Mouse (Mus musculus) hindbrain, embryonic 16.5 days (tissue): ENCODE data around the gene Fam213a. TPM values are rescaled to one million over a fixed set of nuclear protein-coding genes. Genes with fewer than 3 reads are reported as not detected.

Experiments
- polyA plus RNA-seq: library from polyadenylated mRNA; unstranded; fragments of >200 nt; fragmentation: Nextera tagmentation; extraction: Ambion mirVana; gene quantifications from 2 replicates; pipeline ENCODE4 v1.2.1, GENCODE M21; 2015

The Fam213a gene
- polyA plus RNA-seq, 1 experiment from 2014 or later = 123 TPM

Other genes with a start within 250 kb of the Fam213a start
- gene Sh2d4b, start 120.5 kb downstream of the Fam213a start, polyA plus RNA-seq = 0.54 and 0.69 TPM in 2 replicates
- 52.5 and 60.6 TPM in 2 replicates for gene Tspan14, start 47.0 kb downstream of the Fam213a start, polyA plus RNA-seq
- 1.4 and 1.5 TPM in 2 replicates for gene Dydc2, start 55.4 kb upstream of the Fam213a start, polyA plus RNA-seq
- gene Dydc1, start 59.1 kb upstream of the Fam213a start, polyA plus RNA-seq = 0.26 TPM in 2 replicates
- not detected in 2 replicates for gene Mat1a, start 91.2 kb upstream of the Fam213a start, polyA plus RNA-seq
- not detected in 2 replicates for gene Sftpa1, start 118.0 kb upstream of the Fam213a start, polyA plus RNA-seq
- gene Mbl1, start 137.7 kb upstream of the Fam213a start, polyA plus RNA-seq = not detected in 2 replicates
- not detected in 2 replicates for gene Sftpd, start 171.4 kb upstream of the Fam213a start, polyA plus RNA-seq